Mouse (Mus musculus) frontal cortex, adult 2 months (tissue): Measurements from ENCODE around the gene Atpif1. TPM values are rescaled to one million over a fixed set of nuclear protein-coding genes. Genes with fewer than 3 reads are reported as not detected.
"Not testable (repeated sequence)": the region's sequence is repeated elsewhere in the genome, so short reads cannot be mapped to it uniquely, and the experiment has no call there.

ENCODE experiments used
- DNase-seq, 2 experiments: peaks; one replicate each; pipeline ENCODE4 v3.0.0; 2022; ENCODE audit warnings: low spot score in 1 of 2; ENCODE audit errors: extremely low spot score in 1 of 2
- polyA plus RNA-seq: library from polyadenylated mRNA; depleted of rRNA; stranded (reverse); fragments of >200 nt; gene quantifications from 2 replicates; pipeline ENCODE4 v1.2.3, GENCODE M21; 2012; rRNA removed

The Atpif1 gene
- polyA plus RNA-seq = 869 and 938 TPM in 2 replicates

DNA sequence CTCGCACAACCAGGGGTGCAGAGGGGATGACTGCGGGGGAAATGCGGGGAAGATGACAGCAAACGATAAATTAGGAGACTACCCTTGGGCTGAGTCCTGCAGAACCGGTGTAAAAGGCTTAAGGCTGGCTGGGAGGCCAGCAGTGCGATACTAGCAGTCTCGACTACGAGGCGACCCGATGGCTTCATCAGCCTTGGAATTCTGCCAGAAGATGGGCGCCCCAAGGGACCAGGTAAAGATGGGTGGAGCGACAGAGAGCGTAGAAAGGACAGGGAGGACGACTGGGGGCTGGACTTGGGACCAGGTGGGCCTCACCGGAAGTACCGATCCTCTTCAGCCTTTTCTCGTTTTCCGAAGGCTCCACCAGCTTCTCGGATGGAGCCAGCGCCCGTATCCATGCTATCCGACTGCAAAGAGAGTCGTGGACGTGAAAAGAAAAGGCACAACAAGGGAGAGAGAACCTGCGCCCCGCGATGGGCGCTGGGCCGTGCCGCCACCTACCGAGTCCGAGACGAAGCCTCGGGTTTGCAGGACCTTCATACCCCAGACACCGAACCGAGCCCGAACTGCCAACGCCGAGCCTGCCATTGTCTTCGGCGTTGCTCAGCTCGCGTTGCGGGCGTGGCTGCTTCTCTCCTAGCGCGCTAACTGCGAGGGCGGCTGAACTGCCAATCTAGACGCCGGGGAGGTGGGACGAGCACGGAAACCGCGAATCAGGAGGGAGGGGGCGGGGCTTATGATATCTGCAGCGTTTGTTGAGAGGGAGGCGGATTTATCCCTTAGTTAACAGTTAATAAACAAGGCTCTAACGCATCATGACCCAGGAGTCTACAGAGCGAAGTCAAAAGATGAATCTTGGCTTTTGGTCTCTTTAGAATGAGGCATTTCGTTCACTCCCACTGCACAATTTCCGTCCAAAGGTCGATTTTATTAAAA, at the start of gene Atpif1:
TSS of gene Atpif1 (minus strand) at position 679 of the 936 bp plus-strand sequence.
- DNase-seq = peak; percentile 74 to 91

DNA sequence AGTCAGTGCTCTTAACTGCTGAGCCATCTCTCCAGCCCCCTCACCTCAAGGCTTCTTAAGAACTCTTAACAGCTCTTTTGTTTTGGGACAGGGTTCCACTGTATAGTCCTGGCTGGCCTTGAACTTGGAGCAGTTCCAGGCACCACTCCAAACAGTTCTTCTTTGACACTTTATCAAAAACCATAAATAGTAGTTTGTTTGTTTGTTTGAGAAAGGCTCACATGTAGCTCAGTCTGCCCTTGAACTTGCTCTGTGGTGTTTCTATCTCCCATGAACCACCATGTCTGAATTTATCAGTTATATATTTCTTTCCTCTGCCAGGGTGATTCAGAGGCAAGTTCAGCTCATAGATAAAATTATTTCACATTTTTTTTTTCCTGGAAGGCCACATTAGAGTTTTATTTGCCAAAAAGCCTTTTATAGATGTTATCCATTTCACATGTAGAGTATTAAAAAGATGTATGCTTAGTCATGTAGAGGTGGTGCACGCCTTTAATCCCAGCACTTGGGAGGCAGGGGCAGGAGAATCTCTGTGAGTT, 41.4 kb upstream of the Atpif1 start:
- no peak for DNase-seq

DNA sequence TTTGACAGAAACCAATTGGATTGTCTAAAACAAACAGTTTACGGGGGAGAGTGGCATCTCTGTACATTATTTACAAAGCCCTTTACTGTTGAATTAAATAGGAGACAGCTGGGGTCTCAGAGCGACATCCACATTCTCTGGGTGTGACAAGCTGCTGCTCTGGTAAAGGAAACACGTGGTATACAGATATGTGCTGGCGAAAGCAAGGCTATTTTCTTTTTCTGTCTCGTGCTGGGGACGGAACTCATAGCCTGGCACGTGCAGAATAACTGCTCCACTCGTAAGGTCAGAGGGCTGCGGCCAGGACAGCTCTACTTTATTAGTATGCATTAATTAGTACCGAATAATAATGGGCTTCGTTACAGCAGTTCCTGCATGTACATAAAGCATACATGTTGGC, 39.9 kb upstream of the Atpif1 start:
- DNase-seq = no peak

DNA sequence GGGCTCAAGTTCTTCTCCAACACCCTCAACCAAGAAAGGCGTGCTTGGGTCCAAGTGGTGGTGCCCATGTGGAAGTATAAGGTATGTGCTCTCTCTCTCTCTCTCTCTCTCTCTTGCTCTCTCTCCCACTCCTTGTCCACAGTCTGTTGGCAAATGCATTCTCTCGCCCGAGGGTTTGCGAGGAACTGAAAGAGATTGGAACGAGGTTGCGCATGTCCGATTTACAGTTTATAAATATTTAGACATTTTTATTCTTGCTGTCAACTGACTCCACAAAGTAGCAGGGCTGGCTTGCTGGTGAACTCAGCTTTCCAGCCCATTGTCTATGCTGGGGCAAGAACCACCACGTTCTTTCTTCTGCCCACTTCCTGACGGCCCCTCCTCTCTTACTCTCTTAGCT, 37.7 kb upstream of the Atpif1 start:
- no peak for DNase-seq

DNA sequence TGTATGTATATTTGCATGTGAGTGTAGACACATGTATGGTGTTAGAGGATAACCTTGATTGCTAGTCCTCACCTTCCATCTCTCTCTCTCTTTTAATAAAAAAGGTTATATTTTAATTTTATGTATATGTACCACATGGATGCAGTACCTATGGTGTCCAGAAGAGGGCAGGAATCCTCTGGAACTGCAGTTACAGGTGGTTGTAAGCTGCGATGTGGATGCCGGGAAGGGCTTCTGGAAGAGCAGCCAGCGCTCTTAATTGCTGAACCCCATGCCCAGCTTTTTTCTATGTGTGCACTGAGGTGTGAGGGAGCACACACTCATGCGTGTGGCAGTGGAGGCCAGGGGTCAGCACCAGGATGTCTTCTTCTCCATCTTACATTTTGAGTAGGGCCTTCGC, 35.7 kb upstream of the Atpif1 start:
- DNase-seq = no peak

DNA sequence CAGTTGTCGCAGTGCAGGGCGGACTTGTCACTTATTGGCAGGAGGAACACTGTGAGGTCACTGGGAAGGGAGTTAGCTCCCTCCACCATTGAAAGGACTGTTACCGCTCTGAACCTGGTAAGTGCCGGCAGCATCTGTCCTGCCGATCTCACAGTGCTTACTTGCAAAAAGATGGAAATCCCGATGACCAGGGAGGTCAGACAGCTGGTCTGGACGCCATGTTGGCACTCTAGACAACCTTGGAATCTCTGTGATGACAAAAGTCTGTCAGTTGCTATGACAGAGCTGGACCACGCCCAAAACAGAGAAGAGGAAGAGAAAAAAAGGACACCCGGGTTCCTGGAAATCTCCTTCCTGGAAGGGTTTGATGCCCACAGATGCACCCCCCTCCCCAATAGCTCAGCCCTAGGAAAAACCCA, 33.9 kb upstream of the Atpif1 start:
- DNase-seq = no peak

DNA sequence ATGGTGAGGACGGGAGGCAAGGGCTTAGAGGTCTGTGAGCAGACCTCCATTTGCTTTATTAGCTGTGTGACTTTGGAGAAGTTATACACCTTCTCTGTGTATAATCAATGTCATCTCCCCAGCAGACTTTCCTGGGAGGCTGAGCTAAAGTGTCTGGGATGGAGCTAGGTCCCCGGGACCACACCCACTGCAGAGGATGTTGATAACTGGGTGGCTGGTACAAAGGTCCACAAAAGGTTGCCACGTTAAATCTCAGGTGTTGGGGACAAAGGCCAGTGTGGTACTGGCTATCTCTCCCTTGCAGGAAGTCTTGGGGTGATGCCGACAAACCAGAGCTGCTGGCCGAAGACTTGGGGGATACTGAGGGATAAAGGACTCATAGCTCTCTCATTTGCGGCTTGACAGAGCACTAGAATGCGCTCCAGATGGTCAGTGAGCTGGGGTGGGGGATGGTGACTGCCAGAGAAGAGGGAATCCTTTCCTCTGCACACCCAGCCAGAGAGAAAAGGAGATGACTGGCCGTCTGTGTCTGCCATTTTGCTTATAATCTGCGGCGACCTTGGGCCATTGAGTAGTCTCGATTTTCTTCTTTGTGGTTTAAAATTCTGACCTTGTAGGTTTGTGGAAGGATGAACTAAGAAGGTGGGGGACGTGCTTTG, 31.8 kb upstream of the Atpif1 start:
- no peak for DNase-seq

DNA sequence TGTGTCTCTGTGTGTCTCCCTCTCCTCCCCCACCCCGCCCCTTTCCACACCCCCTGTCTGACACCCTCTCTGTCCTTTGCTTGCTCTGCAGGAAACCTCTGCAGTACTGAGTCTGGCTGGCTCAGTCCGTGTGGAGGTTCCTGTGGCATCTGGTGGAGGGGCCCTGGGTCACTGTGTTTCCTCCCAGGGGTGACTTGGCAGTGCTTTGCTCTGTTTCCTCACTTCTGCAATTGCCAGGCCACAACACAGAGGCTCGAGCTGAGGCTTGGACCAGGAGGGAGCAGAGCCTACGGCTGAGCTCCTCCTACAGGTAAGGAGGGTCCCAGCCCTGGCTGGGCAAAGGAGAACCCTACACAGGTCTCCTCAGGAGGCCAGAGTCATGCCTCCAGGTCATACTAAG, 30.5 kb upstream of the Atpif1 start, which contains the start of gene Ptafr:
TSS of gene Ptafr (plus strand) at position 103 of the 400 bp plus-strand sequence.
- DNase-seq = no peak

DNA sequence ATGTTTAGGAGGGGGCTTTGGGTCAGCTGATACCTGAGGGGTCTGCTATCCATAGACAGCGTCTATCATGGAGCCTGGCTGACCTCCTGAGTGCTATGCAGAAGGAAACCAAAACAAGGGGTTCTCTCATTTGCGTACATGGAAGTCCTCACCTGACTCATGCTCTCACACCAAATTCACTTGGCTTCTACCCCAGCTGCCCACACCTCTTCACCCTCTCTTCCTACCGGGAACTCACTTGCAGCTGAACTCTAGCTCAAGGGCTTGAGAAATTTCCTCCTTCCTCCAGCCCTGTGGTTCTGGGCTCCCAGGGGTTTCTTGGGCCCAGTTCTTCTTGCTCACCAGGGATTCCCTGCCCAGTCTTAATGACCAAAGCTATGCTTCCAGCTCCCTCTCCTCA, 29.8 kb upstream of the Atpif1 start:
- DNase-seq = no peak

DNA sequence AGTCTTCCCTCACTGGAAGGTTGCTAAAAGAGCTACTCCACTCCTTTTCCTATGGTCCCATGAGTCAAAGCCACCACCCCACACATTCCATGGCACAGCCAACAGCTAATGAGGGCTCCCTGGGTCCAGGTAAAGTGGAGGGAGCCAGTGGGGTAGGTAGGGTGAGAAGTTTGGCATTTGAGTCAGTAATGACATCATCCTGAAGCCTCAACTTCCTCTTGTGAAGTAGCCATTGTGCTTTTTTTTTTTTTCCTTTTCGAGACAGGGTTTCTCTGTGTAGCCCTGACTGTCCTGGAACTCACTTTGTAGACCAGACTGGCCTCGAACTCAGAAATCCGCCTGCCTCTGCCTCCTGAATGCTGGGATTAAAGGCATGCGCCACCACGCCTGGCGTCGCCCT, 22.1 kb upstream of the Atpif1 start:
- DNase-seq = not testable (repeated sequence)

DNA sequence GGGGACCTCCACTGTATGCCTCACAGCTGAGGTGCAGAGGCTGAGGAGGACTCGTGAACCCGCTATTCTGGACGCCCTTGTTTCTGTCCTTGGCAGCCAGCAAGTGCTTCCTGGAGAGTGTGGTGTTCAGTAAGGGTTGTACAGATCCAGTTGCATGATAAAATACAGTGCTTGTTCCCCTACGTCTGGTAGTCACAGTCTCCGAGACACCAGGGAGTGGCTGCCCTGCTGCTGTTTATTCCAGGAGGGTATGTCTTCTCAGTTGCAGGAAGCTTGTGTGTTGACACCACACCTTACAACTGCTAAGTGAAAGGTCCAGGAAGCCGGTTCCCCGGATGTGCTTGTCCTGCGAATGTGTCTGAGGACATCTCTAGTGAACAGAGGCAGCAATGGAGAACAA, 21.2 kb upstream of the Atpif1 start:
- no peak for DNase-seq

DNA sequence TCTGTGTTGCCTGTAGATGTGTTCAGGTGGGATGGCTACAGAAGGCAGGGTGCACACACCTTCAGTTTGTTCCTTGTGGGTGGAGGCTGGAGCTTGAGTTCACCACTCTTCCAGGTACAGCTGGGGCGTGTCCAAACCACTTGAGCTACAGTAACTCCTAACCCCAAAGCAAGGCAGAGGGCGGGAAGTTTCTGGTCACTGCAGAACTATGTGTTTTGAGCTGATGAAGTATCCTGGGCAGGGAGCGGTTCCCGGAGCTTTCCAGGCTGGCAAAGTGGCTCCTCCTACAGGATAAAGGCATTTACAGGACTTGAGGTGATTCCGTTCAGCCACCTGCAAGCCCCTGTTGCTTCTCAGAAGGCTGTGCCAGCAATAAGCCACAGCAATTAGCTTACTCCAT, 20.8 kb upstream of the Atpif1 start:
- DNase-seq = no peak

DNA sequence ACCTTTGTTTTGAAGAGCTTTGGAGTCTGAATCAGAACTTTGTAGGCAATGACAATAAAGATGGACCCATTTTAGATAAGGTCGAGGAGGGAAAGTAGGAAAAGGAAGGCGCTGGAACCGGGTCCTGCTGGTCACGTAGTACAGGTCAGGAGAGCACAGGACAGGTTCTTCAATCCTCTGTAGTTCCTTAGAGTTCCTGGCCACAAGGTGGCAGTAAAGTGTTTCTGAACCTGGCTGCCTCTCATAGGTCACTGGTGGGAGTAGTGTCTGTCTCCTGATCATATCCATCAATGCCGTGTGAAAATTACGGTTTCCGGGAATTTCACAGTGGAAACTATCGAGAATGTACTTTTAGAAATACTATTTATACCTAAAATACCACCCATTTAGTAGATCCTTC, 12.4 kb upstream of the Atpif1 start:
- DNase-seq = peak; percentile 52 to 86

DNA sequence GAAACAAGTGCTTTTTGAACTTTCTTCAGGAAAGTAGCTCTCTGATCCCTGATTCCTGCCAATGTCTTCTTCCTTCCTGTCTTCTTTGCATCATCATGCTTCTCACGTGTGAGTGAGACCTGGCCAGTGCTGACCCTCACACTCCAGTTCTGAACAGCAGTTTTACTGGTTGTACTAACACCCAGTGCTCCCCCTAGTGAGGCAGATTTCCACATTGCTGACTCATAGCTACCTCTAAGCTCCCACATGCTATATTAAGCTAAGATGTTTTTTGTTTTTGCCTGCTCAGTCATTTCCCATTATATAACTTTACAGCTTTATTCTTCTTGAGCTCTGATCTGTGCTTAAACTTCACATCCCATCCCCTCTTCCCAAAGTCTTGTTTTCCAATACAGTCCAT, 9.3 kb upstream of the Atpif1 start:
- DNase-seq = peak; percentile 30 to 69

DNA sequence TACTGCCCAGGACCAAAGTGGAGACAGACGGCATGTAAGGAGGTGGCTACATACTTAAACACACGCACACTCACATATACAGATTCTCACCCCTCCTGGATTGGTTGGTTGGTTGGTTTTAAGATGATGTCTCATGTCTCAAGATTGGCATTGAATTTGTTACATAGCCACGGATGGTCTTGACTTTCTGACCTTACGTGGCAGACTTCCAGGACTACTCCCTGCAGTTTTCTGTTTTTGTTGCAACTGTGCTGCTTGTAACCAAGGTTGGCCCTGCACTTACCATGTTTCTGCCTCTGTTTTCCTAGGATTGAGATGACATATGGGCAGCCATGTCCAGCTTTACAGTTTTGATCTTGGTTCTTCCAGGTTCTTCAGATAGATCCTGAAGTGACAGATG, 8.0 kb upstream of the Atpif1 start:
- no peak for DNase-seq

DNA sequence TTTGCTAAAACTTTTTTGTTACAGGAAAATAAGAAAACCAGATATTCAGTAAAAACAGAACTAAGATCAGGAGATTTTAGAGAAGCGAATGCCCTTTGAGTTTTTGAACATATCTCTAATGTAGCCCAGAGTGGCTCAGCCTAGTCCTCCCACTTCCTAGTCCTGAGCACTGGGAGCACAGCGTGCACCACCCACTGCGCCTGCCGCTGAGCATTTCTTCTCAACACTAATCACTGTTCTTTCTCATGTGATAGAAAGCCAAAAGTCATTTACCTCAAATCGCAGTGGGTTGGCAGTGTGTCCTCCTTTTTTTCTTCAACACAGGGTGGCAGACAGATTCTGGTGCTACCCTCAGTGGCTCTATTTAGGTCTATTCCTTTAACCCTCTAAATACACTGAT, 6.0 kb upstream of the Atpif1 start:
- peak in 1 of 2 experiments; percentile 45 for DNase-seq

DNA sequence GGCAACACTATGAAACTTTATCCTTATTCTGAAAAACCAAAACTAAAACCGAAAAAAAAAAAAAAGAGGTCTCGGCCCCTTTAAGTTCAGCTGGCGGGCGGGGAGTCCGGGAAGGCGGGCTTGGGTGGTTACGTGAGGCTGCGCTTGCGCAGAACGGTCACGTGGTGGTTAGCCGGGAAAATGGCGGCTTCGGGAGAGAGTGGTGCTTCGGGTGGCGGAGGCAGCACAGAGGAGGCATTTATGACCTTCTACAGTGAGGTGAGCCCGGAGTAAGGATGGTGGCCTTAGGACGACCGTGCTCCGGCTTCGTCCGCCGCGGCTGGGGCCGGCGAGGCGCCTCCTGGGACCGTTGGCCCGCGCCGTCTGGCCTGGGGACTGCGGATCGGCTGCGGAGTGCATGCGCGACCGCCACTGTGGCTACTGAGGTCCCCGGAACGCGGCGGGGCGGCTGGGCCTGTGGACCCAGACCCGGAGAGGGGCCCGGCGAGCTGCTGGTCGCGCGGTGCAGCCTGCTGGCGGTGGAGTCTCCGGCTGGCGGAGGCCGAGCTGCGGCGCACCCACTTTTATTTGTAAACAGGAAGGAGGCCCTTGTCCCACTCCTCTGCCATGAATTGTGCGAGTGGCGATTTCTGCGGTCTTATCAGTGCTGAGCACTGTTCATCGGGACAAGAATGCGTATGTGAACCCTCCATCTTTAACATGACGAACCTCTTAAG, 2.1 kb upstream of the Atpif1 start, which contains the start of gene Dnajc8:
TSS of gene Dnajc8 (plus strand) at position 145 of the 716 bp plus-strand sequence.
- peak; percentile 87 to 97 for DNase-seq

DNA sequence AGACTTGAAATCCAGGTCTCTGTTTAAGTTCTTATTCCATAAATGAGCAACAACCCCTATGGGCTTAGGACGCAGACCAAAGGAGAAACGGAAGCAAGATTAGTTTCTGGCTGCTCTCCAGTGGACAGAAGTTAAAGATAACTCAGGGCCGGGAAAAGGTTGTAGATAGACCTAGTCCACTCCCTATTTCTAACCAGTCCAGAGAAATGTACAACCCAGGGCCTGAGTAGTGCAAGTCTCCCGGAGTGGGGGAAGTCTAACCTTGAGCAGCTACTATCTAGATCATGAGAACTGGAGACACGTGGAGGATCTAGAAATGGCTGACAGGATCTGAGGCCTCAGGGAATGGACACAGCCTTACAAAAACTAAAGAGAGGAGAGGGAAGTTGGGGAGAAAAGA, 963 bp downstream of the Atpif1 start:
- peak in 1 of 2 experiments; percentile 45 for DNase-seq

DNA sequence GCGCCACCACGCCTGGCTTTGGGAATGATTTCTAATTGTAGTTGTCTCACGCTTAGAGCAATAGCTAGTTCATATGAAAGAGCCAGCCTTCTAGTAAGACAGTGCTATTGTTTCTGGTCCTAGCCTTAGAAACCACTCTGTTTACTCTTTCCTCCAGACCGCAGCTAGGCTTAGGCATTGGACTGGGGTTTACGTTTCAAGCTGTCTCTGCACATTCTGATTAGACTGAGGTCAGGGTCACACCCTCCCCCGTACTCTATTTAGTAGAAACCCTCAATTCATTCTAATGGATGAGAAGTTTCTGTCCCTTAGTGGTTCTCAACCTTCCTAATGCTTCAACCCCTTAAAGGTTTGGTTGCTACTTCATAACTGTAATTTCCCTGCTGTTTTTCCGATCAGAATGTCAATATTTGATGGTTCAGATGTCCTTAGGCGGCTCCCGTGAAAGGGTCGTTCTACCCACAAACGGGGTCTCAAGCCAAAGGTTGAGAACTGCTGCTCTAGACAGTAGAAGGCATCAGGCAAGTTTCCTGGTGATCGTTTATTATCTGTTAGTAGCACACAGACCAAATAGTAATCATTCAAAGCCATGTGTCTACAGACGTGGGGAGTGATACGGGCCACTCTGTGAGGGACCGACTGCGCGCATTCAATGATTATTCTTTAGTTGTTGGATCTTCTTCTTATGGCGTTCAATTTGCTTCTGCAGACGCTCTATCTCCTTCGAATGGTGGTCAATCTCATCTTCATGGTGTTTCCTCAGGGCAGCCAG, 3.2 kb downstream of the Atpif1 start:
- DNase-seq = no peak

DNA sequence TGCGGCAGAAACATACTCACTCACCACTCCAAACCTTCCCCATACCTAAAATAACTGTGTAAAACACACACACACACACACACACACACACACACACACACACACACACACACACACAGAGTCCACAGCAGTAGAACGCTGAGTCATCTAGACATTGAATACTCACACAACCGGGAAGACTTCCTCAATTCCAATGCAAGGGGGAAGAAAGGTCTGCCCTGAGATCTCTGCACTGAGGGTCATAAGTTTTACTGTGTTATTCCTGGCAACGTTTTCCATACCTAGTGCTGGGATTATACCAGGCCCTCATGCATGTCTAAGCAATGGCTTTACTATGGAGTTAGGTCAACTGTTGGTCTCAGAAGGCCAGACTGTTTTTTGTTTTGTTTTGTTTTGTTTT, 4.1 kb downstream of the Atpif1 start:
- DNase-seq = no peak
